Mouse (Mus musculus): ENCODE data around the gene Utrn. TPM values are rescaled to one million over a fixed set of nuclear protein-coding genes. Genes with fewer than 3 reads are reported as not detected.
A peak's percentile ranks its signal among the peaks of the same experiment; 100 is the strongest.
"Not testable (repeated sequence)": the region's sequence is repeated elsewhere in the genome, so short reads cannot be mapped to it uniquely, and the experiment has no call there.

The Utrn gene
- total RNA-seq, 1 experiment from 2014 or later = 95.5 TPM

- DNase-seq = no peak
These were observed 185.1 kb downstream of the Utrn start for GRCm38 (mm10) chr10:12684018-12684417.

- no peak for DNase-seq
These were observed 195.9 kb downstream of the Utrn start for GRCm38 (mm10) chr10:12673309-12673708.

- DNase-seq = no peak
These were observed 197.6 kb downstream of the Utrn start for GRCm38 (mm10) chr10:12671608-12672007.

GRCm38 (mm10) chr10:12662035-12662434 is 207.1 kb downstream of the Utrn start:
- DNase-seq = no peak

GRCm38 (mm10) chr10:12658023-12658744 is 211.0 kb downstream of the Utrn start:
- DNase-seq = peak; percentile 21

GRCm38 (mm10) chr10:12652988-12653387 is 216.2 kb downstream of the Utrn start:
- no peak for DNase-seq

GRCm38 (mm10) chr10:12646119-12646518 is 223.0 kb downstream of the Utrn start:
- no peak for DNase-seq

- DNase-seq = no peak
These were observed 225.8 kb downstream of the Utrn start for GRCm38 (mm10) chr10:12643336-12643735.

GRCm38 (mm10) chr10:12639638-12640037 is 229.5 kb downstream of the Utrn start:
- DNase-seq = no peak

- DNase-seq = no peak
These were observed 235.2 kb downstream of the Utrn start for GRCm38 (mm10) chr10:12633965-12634364.

- no peak for DNase-seq
These were observed 238.2 kb downstream of the Utrn start for GRCm38 (mm10) chr10:12630933-12631332.

- no peak for DNase-seq
These were observed 250.8 kb downstream of the Utrn start for GRCm38 (mm10) chr10:12618397-12618796.

- no peak for DNase-seq
These were observed 253.4 kb downstream of the Utrn start for GRCm38 (mm10) chr10:12615723-12616122.

- DNase-seq = peak; percentile 10
These were observed 254.5 kb downstream of the Utrn start for GRCm38 (mm10) chr10:12614465-12615199.

GRCm38 (mm10) chr10:12612235-12612863 is 256.8 kb downstream of the Utrn start:
- peak; percentile 44 for DNase-seq

- no peak for DNase-seq
These were observed 259.3 kb downstream of the Utrn start for GRCm38 (mm10) chr10:12609896-12610295.

GRCm38 (mm10) chr10:12608634-12609033 is 260.5 kb downstream of the Utrn start:
- no peak for DNase-seq

- DNase-seq = not testable (repeated sequence)
These were observed 262.0 kb downstream of the Utrn start for GRCm38 (mm10) chr10:12607180-12607579.

- DNase-seq = no peak
These were observed 273.8 kb downstream of the Utrn start for GRCm38 (mm10) chr10:12595379-12595778.

- no peak for DNase-seq
These were observed 274.2 kb downstream of the Utrn start for GRCm38 (mm10) chr10:12594958-12595357.

GRCm38 (mm10) chr10:12593071-12593470 is 276.1 kb downstream of the Utrn start:
- DNase-seq = no peak

- DNase-seq = peak; percentile 18
These were observed 277.2 kb downstream of the Utrn start for GRCm38 (mm10) chr10:12591946-12592345.

- DNase-seq = no peak
These were observed 281.1 kb downstream of the Utrn start for GRCm38 (mm10) chr10:12588051-12588450.

Measured in adrenal gland, postnatal 14 days (tissue).